Mouse (Mus musculus) spleen, adult 2 months (tissue): ENCODE data around the gene Sobp.

Source experiments
- CTCF ChIP-seq: fragments of 200-500 bp; IDR thresholded peaks from 2 replicates; pipeline ENCODE4 v1.5.1; 2011; ENCODE audit warnings: mild to moderate bottlenecking, inconsistent platforms; ENCODE audit not compliant: insufficient read depth, insufficient read length, insufficient replicate concordance; ENCODE audit errors: extremely low read depth
- POLR2A ChIP-seq: fragments of 200-500 bp; IDR thresholded peaks from 2 replicates; pipeline ENCODE4 v1.6.1; 2011; ENCODE audit warnings: low read depth, low read length, inconsistent platforms

DNA sequence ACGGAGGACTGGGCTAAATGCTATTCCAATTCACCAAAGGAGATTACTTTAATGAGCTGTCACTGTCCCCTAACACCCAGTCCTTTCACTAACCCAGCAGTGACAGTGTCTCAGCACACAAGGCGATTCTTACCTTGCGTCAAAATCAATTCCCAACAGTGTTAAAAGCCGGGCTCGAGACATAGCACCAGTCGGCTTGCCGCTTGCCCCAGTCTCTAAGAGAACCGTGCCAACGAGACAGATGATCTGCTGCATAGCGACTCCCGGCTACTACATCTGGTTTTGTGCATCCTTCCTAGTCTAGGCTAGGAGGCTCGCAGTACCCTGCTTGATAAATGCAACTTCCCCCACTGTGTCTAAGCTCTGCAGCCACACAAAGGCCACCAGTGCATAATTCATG lies 12.0 kb downstream of the Sobp start:
- TF ChIP-seq CTCF (no peak), POLR2A (no peak)
